Mouse (Mus musculus) layer of hippocampus, adult 2 months (tissue): ENCODE measurements at regions not wholly inside any gene's neighbourhood (a gene's known extent, or its start where the extent isn't known, plus 50 kb on each side); places are given as distances from the start of the nearest gene placed in this dataset.

ENCODE experiments used
- DNase-seq, 2 experiments: peaks; one replicate each; pipeline ENCODE4 v3.0.0; 2022; ENCODE audit warnings: low spot score in 2 of 2
- H3K27ac ChIP-seq: fragments of 200-600 bp; 2 replicates; pipeline ENCODE4 v1.8.1; 2022
- H3K4me3 ChIP-seq: fragments of 200-600 bp; 2 replicates; pipeline ENCODE4 v1.8.1; 2022; ENCODE audit warnings: mild to moderate bottlenecking
- CTCF ChIP-seq: fragments of 200-600 bp; conservative IDR thresholded peaks from 2 replicates; pipeline ENCODE4 v1.8.1; 2022; ENCODE audit warnings: antibody characterized with exemption, mild to moderate bottlenecking, moderate library complexity

DNA sequence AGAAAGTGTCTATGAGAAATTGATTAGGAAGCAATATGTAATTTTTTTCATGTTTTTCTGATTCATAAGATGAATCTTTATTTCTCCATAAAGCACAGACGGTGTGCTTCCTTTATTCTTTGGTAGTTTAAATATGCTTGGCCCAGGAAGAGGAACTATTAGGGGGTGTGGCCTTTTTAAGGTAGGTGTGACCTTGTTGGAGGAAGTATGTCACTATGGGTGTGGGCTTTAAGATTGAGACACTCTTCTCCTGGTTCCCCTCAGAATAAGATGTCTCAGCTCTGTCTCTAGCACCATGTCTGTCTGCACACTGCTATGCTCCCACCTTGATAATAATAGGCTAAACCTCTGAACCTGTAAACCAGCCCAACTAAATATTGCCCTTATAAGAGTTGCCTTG is 54.8 kb upstream of the Ccdc88a start:
- no peak overlapping the region for H3K27ac ChIP-seq
- no peak overlapping the region for H3K4me3 ChIP-seq
- DNase-seq, result no peak
- TF ChIP-seq CTCF, result no peak

DNA sequence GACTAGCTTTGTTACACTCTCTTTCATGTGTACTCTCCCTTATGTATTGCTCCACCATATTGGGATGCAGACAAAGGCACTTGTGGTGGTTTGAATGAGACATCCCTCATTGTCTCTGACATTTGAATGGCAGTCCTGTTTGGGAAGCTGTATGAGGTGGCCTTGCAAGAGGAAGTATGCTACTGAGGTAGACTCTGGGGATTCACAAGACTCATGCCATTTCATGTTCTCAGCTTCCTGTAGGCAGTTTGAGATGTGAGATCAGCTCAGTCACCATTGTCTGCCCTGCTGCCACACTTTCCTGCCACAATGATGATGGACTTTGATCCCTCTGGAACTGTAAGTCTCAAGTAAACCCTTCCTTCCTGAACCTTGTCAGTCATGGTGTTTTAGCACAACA is 62.9 kb upstream of the Ccdc88a start:
- Histone ChIP-seq H3K27ac (no peak overlapping the region), H3K4me3 (no peak overlapping the region)
- DNase-seq, result no peak
- TF ChIP-seq CTCF, result no peak

DNA sequence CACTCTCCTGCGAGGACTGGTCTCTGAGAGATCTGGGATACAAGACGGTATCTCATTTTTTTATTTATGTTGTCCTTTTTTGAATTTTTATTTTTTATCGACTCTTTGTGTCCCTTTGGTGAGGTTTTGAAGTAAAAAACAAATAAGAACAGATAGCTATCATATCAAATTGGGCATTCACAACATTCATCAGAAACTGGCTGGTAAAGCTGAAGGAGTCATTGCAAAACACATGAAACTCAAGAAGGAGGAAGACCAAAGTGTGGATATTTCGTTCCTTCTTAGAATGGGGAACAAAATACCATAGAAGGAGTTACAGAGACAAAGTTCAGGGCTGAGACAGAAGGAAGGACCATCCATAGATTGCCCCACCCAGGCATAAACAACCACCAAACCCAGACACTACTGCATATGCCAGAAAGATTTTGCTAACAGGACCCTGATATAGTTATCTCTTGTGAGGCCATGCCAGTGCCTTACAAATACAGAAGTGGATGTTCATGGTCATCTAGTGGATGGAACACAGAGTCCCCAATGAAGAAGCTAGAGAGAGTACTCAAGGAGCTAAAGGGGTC is 60.9 kb upstream of the Cfap36 start:
- H3K27ac ChIP-seq, result no peak overlapping the region
- no peak for TF ChIP-seq CTCF
- DNase-seq, result no peak
- no peak overlapping the region for H3K4me3 ChIP-seq

DNA sequence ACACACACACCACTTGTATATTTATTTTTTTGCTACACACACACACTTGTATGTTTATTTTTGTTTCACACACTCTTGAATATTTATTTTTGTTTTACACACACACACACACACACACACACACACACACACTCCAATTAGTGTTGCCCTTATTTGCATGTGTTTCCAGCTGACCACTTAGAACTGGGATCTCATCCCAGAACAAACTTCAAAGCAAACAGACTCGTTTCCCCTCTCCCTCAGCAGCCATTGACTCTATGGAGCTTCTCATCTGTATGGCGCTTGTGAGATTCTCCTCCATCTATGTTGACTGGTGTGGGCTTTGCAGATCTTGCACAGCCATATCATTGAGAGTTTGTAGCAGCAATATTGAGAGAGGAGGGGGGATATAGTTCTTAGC is 53.3 kb upstream of the Cfap36 start:
- no peak for TF ChIP-seq CTCF
- Histone ChIP-seq H3K27ac (peak overlapping the region; percentile 46; the same call in 1 of the 2 replicates), H3K4me3 (no peak overlapping the region)
- no peak for DNase-seq
